Mouse (Mus musculus) ES-Bruce4 (cell line): ENCODE measurements around the gene Prdm11.

Experiments
- EP300 ChIP-seq: IDR thresholded peaks from 2 replicates; pipeline ENCODE4 v1.6.1; 2011; ENCODE audit warnings: low read depth, low read length; ENCODE audit not compliant: insufficient read depth
- POLR2A ChIP-seq: IDR thresholded peaks from one replicate; pipeline ENCODE4 v1.8.1; 2011; ENCODE audit warnings: low read length; ENCODE audit not compliant: insufficient read depth

- no peak for TF ChIP-seq POLR2A
- no peak for TF ChIP-seq EP300
Measured at GRCm38 (mm10) chr2:92953450-92953849, 92.5 kb downstream of the Prdm11 start.
